Mouse (Mus musculus) CH12.LX (cell line): ENCODE results near the gene Psma6. TPM values are rescaled to one million over a fixed set of nuclear protein-coding genes. Genes with fewer than 3 reads are reported as not detected.

Source experiments
- DNase-seq: peaks from one replicate; pipeline ENCODE4 v3.0.0-alpha.2; 2013; ENCODE audit errors: extremely low read depth
- H3K27ac ChIP-seq: 2 replicates; pipeline ENCODE4 v1.5.1; 2012; ENCODE audit warnings: low read depth, mild to moderate bottlenecking, control low read depth, moderate library complexity; ENCODE audit not compliant: insufficient read depth
- H3K27me3 ChIP-seq: replicated peaks from 2 replicates; pipeline ENCODE3; 2012; ENCODE audit warnings: inconsistent platforms
- H3K36me3 ChIP-seq, 2 experiments: replicated peaks in 1 of 2; 2 replicates each; pipeline versions ENCODE3 to v1.6.1; 2012; ENCODE audit warnings: inconsistent platforms in 1 of 2, low read length in 1 of 2, mild to moderate bottlenecking in 1 of 2, mixed read lengths in 1 of 2, moderate library complexity in 1 of 2; ENCODE audit not compliant: control insufficient read depth in 1 of 2, insufficient read depth in 1 of 2
- H3K4me1 ChIP-seq, 2 experiments: 2 replicates each; pipeline ENCODE4 v1.6.1; 2012; ENCODE audit warnings: inconsistent platforms in 1 of 2, moderate library complexity in 1 of 2; ENCODE audit not compliant: insufficient read depth in 2 of 2, control insufficient read depth in 1 of 2
- H3K4me2 ChIP-seq: 2 replicates; pipeline ENCODE4 v1.6.1; 2012; ENCODE audit warnings: low read depth, mild to moderate bottlenecking, control low read depth; ENCODE audit not compliant: poor library complexity, insufficient read depth, severe bottlenecking
- H3K4me3 ChIP-seq, 3 experiments: fragments of 150-350 bp in 1 of 3; sonication (generic) in 1 of 3; replicated peaks in 1 of 3; 2 replicates each; pipeline versions ENCODE3 to v1.5.1; 2011 to 2012; ENCODE audit warnings: low read depth in 2 of 3, low read length in 2 of 3, mild to moderate bottlenecking in 2 of 3, moderate library complexity in 2 of 3, control low read depth in 1 of 3, improper control_type of control experiment in 1 of 3, inconsistent platforms in 1 of 3, mixed read lengths in 1 of 3; ENCODE audit not compliant: poor library complexity in 1 of 3
- H3K79me2 ChIP-seq: replicated peaks from 2 replicates; pipeline ENCODE4 v1.6.1; 2012; ENCODE audit warnings: mild to moderate bottlenecking, moderate library complexity; ENCODE audit not compliant: control insufficient read depth, poor library complexity, insufficient read depth, severe bottlenecking; ENCODE audit errors: extremely low read depth
- H3K9ac ChIP-seq: 2 replicates; pipeline ENCODE4 v1.6.1; 2012; ENCODE audit warnings: low read depth, mild to moderate bottlenecking, control low read depth, moderate library complexity; ENCODE audit not compliant: insufficient read depth
- H3K9me3 ChIP-seq: replicated peaks from 2 replicates; pipeline ENCODE3; 2012; ENCODE audit warnings: low read length, inconsistent platforms, mixed read lengths
- CHD2 ChIP-seq: IDR thresholded peaks from 2 replicates; pipeline ENCODE4 v1.6.1; 2011; ENCODE audit warnings: low read length, improper control_type of control experiment
- CTCF ChIP-seq, 2 experiments: IDR thresholded peaks in 1 of 2; conservative IDR thresholded peaks in 1 of 2; 2 replicates each; pipeline ENCODE4 v1.5.1; 2011 to 2012; ENCODE audit warnings: low read depth in 2 of 2, low read length in 2 of 2, improper control_type of control experiment in 1 of 2, inconsistent platforms in 1 of 2, mild to moderate bottlenecking in 1 of 2, moderate library complexity in 1 of 2
- ELF1 ChIP-seq: IDR thresholded peaks from 2 replicates; pipeline ENCODE4 v1.6.1; 2014; ENCODE audit warnings: low read depth, mild to moderate bottlenecking, inconsistent platforms, low read length, improper control_type of control experiment
- EP300 ChIP-seq: IDR thresholded peaks from 2 replicates; pipeline ENCODE4 v1.6.1; 2011; ENCODE audit warnings: low read length, improper control_type of control experiment
- ETS1 ChIP-seq: conservative IDR thresholded peaks from 2 replicates; pipeline ENCODE4 v1.6.1; 2012; ENCODE audit warnings: low read depth, mild to moderate bottlenecking, inconsistent platforms, low read length, improper control_type of control experiment, moderate library complexity
- JUND ChIP-seq: conservative IDR thresholded peaks from 2 replicates; pipeline ENCODE4 v1.6.1; 2011; ENCODE audit warnings: low read depth, low read length, improper control_type of control experiment
- MEF2A ChIP-seq: IDR thresholded peaks from 2 replicates; pipeline ENCODE4 v1.6.1; 2014; ENCODE audit warnings: low read depth, mild to moderate bottlenecking, inconsistent platforms, low read length, improper control_type of control experiment, borderline replicate concordance
- MYC ChIP-seq: IDR thresholded peaks from 2 replicates; pipeline ENCODE4 v1.6.1; 2011; ENCODE audit warnings: low read depth, mild to moderate bottlenecking, improper control_type of control experiment, low read length
- NRF1 ChIP-seq: IDR thresholded peaks from 2 replicates; pipeline ENCODE4 v1.6.1; 2014; ENCODE audit warnings: low read depth, mild to moderate bottlenecking, inconsistent platforms, low read length, improper control_type of control experiment, moderate library complexity
- POLR2A ChIP-seq: IDR thresholded peaks from 2 replicates; pipeline ENCODE4 v1.6.1; 2011; ENCODE audit warnings: low read depth, mild to moderate bottlenecking, improper control_type of control experiment, low read length
- POLR2AphosphoS2 ChIP-seq: IDR thresholded peaks from 2 replicates; pipeline ENCODE4 v1.6.1; 2011; ENCODE audit warnings: low read depth, low read length, improper control_type of control experiment
- RAD21 ChIP-seq: IDR thresholded peaks from 2 replicates; pipeline ENCODE4 v1.6.1; 2011; ENCODE audit warnings: low read depth, mild to moderate bottlenecking, low read length, improper control_type of control experiment, moderate library complexity
- SIN3A ChIP-seq: IDR thresholded peaks from 2 replicates; pipeline ENCODE4 v1.6.1; 2012; ENCODE audit warnings: low read length, improper control_type of control experiment, inconsistent platforms
- SMC3 ChIP-seq: IDR thresholded peaks from 2 replicates; pipeline ENCODE4 v1.6.1; 2011; ENCODE audit warnings: low read depth, low read length, improper control_type of control experiment
- TCF12 ChIP-seq: IDR thresholded peaks from 2 replicates; pipeline ENCODE4 v1.6.1; 2014; ENCODE audit warnings: low read depth, mild to moderate bottlenecking, inconsistent platforms, low read length, improper control_type of control experiment
- UBTF ChIP-seq: IDR thresholded peaks from 2 replicates; pipeline ENCODE4 v1.6.1; 2012; ENCODE audit warnings: low read depth, mild to moderate bottlenecking, inconsistent platforms, low read length, improper control_type of control experiment, moderate library complexity
- USF1 ChIP-seq: IDR thresholded peaks from 2 replicates; pipeline ENCODE4 v1.6.1; 2014; ENCODE audit warnings: low read depth, mild to moderate bottlenecking, inconsistent platforms, low read length, improper control_type of control experiment
- ZMIZ1 ChIP-seq: IDR thresholded peaks from 2 replicates; pipeline ENCODE4 v1.6.1; 2012; ENCODE audit warnings: low read depth, mild to moderate bottlenecking, inconsistent platforms, low read length, improper control_type of control experiment
- dilution Hi-C: fragments of 300-500 bp; cut with MboI; formaldehyde crosslinking; loops from 2 replicates; pipeline ENCODE4 v1.14.3; 2020; ENCODE audit warnings: low sequenced_read_pairs; ENCODE audit not compliant: extremely low pct_unique_long_range_greater_than_20kb, extremely low pct_ligation_motif_present
- in situ Hi-C: fragments of 300-500 bp; cut with MboI; formaldehyde crosslinking; loops from 3 replicates; pipeline ENCODE4 v1.14.3; 2019; ENCODE audit warnings: low sequenced_read_pairs, low pct_ligation_motif_present, low pct_unique_long_range_greater_than_20kb, mixed read lengths
- polyA plus RNA-seq: library from polyadenylated mRNA; unstranded; fragments of >175 nt; gene quantifications from 2 replicates; pipeline ENCODE4 v1.2.1, GENCODE M21; 2012; ENCODE audit warnings: low read depth; ENCODE audit not compliant: insufficient read length
- total RNA-seq, 2 experiments: library from RNA; depleted of rRNA; stranded (reverse); fragments of 300-350 nt in 1 of 2; fragments of >200 nt in 1 of 2; gene quantifications; 2 replicates each; pipeline ENCODE4 v1.2.3; 2012 to 2014

The Psma6 gene
- total and polyA plus RNA-seq, 3 experiments, result 271 to 585 (median 307) TPM

DNA sequence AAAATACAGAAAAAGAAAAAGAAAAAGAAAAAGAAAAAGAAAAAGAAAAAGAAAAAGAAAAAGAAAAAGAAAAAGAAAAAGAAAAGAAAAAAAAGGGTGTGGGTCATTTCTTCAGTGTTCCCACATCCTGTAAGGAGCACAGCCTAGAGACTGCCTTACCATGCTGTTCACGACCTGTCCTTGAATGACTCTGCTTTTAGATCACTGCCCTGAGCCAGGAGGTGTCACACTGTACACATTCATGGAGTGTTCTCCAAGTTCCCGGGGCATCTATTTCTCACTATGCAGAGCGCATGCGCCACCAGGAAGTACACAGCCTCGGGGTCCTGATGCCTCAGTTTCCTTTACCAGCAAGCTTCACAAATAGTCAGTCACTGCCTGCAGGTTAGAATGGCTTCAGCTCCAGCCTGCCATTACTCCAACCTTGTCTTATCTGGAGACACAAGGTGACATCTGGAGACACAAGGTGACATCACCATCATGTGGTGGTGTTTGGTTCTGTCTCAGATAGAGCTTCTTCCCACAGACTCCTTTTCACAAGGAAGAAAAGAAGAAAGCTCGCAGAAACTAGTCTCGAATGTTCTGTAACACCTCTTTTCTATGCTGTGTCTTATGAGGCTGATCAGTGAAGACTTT, 48.4 kb downstream of the Psma6 start:
- Histone ChIP-seq H3K27ac (peak overlapping the region; percentile 66), H3K4me1 (peaks cover 44 to 82% of the 10 kb centered on the region in 2 experiments), H3K9ac (no peak overlapping the region), H3K9me3 (no peaks in the 10 kb centered on the region), H3K4me3 (no peak overlapping the region), H3K79me2 (no peaks in the 10 kb centered on the region), H3K4me2 (no peak overlapping the region), H3K27me3 (no peaks in the 10 kb centered on the region), H3K36me3 (no peaks in the 10 kb centered on the region)
- DNase-seq, result no peak
- 0 out of 2 replicates have a peak, but pooled peaks have one; percentile 23 for TF ChIP-seq ELF1
- no peak for TF ChIP-seq ZMIZ1
- 0 out of 2 replicates have a peak, but pooled peaks have one; percentile 34 for TF ChIP-seq NRF1
- no peak for TF ChIP-seq POLR2A
- no peak for TF ChIP-seq CHD2
- TF ChIP-seq UBTF, result no peak
- no peak for TF ChIP-seq SIN3A
- TF ChIP-seq EP300, result peak; percentile 28; the same call in 1 of the 2 replicates
- TF ChIP-seq MYC, result no peak
- TF ChIP-seq ETS1, result 0 out of 2 replicates have a peak, but pooled peaks have one; percentile 31
- no peak for TF ChIP-seq TCF12
- peak in 1 of 2 experiments; percentile 16; a peak in 1 of 4 replicates for TF ChIP-seq CTCF (conservative IDR thresholded peaks at IDR 0.05 in 1 of 2, IDR thresholded peaks at IDR 0.05 in 1 of 2; ENCODE audit: low read depth in 2 of 2, low read length in 2 of 2)
- TF ChIP-seq JUND, result no peak
- no peak for TF ChIP-seq POLR2AphosphoS2
- TF ChIP-seq SMC3, result peak; percentile 23
- TF ChIP-seq RAD21, result peak; percentile 30
- no peak for TF ChIP-seq MEF2A
- no peak for TF ChIP-seq USF1
- in situ Hi-C loops, result no loop called here
- dilution Hi-C loops, result no loop called here

DNA sequence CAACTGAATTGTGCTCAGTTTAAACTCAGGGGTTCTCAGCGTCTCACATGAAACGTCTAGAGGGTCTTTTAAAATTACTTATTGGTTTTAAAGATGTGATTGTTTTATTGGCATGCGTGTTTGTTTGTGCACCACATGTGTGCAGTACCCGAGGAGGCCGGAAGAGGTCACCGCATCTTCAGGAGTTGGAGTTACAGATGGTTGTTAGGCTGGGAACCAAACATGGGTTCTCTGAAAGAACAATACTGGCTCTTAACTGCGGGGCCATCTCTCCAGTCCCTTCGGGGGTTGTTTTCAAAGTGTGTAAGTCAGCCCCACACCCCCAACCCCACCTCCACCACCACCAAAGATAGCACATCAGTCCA, 48.9 kb downstream of the Psma6 start:
- dilution Hi-C loops (no loop called here), in situ Hi-C loops (no loop called here)

More for the DNA sequence above, 48.9 kb downstream of the Psma6 start:
- H3K4me3 ChIP-seq, result no peak overlapping the region
- H3K27ac ChIP-seq, result peak overlapping the region; percentile 96
- no peak overlapping the region for H3K4me2 ChIP-seq
- peak; percentile 27 for TF ChIP-seq RAD21
- TF ChIP-seq CTCF (conservative IDR thresholded peaks at IDR 0.05 in 1 of 2, IDR thresholded peaks at IDR 0.05 in 1 of 2; ENCODE audit: low read depth in 2 of 2, low read length in 2 of 2), result peak in 1 of 2 experiments; percentile 25; a peak in 2 of 4 replicates
- peak; percentile 34 for TF ChIP-seq SMC3
- TF ChIP-seq MYC, result no peak
- H3K79me2 ChIP-seq, result no peaks in the 10 kb centered on the region
- peaks cover 48 to 87% of the 10 kb centered on the region in 2 experiments for H3K4me1 ChIP-seq
- H3K27me3 ChIP-seq, result no peaks in the 10 kb centered on the region
- H3K9me3 ChIP-seq, result no peaks in the 10 kb centered on the region
- no peak for DNase-seq
- H3K36me3 ChIP-seq, result no peaks in the 10 kb centered on the region
- H3K9ac ChIP-seq, result no peak overlapping the region
